Mouse (Mus musculus) lung, postnatal 14 days (tissue): ENCODE measurements at regions not wholly inside any gene's neighbourhood (a gene's known extent, or its start where the extent isn't known, plus 50 kb on each side); places are given as distances from the start of the nearest gene placed in this dataset.
"Not testable (repeated sequence)": the region's sequence is repeated elsewhere in the genome, so short reads cannot be mapped to it uniquely, and the experiment has no call there.

Experiments used
- DNase-seq: peaks from one replicate; pipeline ENCODE4 v3.0.0; 2021

- DNase-seq, result no peak
Measured at GRCm38 (mm10) chr3:40206326-40206725, 324.8 kb upstream of the Intu start.

DNA sequence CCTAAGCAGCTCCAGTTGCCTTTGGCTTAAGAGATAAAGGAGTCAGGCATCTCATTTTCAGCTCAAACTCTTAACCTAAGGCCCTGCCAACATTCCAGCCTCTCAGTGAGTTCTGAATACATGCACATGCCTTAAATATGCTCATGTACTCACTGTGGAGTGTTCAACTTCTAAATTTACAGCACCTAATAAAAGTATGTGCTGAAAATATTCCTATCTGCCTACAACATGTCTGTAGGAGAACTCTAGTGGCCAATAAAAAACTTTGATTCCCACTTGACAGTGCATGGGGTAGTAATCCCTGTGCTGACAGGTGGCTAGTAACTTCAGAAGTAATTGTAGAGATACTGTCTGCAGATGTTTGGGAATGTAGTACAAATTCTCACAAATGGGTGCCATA, 319.3 kb upstream of the Intu start:
- no peak for DNase-seq

DNA sequence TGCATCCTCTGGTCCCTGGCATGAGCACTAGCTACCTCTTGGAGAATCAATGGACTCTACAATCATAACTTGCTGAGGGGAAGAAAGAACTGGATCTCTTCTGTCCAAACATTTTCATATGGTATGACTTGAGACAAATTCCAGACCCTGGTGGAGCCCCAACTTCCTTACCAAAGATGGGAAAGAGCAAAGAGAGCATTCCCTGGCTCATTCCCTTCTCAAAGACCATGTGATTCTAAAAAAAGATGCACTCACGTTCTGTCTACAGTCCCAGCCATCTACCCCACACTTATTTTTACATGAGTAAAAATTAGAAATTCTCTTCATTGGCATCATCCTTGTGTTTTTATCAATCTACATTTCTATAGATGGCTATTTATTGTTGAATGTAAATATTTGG, 304.3 kb upstream of the Intu start:
- no peak for DNase-seq

DNA sequence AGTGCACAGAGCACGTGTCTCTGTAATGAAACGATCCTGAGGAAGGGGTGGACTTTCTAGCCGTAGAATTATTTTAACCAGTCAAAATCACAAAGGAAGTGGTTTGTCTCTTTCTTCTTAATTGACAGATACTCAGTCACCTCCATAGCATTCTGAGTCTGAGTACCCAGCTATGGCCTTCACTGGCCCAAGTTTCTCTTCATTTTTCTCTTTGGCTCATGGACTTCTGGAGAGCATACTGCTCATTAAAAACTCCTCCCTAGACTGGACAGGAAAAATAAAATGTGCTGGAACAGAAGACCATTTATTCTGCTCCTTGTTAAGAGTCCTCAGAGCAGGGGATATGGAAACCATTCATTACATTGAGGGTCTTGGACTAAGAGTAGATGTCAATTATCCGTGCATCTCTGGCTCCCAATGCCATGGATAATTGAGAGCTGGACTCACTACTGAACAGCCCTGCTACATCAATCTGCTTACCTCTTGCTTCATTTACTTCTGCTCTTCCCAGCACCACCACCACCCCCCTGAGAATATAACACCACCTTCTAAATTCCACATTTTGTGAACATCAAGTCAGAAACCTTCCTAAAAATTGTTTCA, 287.5 kb upstream of the Intu start:
- no peak for DNase-seq

- no peak for DNase-seq
Measured at GRCm38 (mm10) chr3:40254376-40254775, 276.7 kb upstream of the Intu start.

DNA sequence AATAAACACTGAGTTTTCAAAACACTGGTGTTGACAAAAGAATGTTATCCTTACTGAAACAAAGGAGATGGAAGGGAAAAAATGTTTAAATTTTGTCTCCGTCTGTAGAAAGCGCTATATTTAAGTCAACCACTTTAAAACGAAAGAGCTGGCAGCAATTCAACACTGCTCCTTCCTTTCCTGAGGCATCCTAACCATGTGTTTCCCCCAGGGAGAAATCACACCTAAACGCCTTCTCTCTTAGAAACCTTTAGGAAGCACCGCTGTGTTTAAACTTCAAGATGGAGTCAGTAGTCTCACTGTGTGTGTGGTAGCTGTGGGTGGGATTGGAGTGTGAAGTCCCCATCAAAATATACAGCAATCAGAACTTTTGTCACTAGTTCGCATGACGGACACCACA, 268.6 kb upstream of the Intu start:
- DNase-seq, result no peak

DNA sequence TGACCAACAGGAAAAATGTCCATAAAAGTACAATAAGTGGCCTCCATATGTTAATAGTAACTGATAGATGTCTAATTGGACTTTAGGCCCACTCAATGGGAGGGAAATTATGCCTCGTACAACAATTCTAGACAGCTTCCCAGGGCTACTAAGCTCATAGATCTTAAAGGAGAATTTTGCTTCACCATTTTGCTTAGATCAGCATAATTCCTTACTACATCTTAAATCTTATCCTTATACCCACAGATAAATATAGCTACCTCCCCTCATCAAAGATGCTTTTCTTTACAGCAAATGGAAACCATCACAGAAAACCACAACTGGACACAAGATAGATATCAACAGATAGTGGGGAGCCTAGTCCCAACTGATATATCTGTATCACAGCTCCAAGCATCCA, 263.6 kb upstream of the Intu start:
- DNase-seq, result no peak

DNA sequence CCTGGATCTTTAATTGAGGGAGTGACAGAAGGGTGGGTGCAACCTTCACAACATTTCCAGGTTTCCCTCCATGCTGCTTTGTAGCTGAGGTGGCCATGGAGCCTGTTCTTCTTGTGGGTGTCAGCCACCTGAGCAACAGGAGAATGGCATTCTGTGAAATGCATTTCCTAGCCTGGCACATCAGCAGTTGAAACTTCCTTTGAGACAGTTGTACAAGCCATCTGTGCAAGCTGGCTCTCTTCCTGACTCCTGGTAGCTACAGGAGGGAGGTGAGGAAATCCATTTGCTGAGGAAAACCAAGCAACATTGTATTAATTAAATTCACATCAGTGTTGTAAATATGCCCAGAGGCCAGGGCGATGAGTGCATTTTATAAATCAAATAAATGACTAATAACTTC, 248.2 kb upstream of the Intu start:
- no peak for DNase-seq

- no peak for DNase-seq
Measured at GRCm38 (mm10) chr3:40286959-40287710, 244.0 kb upstream of the Intu start.

DNA sequence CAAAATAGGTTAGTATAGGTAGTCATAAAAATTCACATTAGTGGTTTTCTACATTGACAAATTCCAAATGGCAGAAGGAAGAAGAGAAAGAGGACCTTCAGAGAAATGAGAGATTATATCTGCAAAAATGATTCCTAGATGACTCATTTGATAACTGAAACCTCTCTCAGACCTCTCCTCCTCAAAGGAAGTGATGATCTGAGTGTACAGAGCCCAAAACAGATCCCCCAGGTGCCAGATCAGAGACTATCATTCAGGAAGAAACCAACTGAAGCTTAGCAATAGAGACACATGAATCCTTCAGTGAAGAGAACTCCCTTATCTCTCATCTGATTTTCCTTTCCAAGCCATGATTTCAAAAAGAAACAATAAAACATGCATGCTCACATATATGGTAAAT, 234.0 kb upstream of the Intu start:
- DNase-seq, result no peak

DNA sequence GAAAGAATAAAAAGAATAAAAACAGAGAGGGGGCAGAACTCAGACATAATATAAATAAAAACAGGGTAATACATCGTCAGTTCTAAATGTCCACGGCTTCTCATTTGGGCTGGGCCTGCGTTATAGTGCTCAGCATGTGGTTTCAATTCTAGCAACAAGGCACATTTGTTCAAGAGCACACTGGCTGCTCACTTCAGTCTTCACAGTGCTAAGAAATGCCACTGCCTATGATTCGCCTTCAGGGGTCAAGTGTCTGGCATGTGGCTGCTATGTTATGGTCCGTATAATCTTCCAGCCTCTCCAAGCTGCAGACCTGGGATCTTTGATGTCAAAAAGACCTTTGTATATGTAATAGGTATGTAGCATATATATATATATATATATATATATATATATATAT, 210.8 kb upstream of the Intu start:
- no peak for DNase-seq

DNA sequence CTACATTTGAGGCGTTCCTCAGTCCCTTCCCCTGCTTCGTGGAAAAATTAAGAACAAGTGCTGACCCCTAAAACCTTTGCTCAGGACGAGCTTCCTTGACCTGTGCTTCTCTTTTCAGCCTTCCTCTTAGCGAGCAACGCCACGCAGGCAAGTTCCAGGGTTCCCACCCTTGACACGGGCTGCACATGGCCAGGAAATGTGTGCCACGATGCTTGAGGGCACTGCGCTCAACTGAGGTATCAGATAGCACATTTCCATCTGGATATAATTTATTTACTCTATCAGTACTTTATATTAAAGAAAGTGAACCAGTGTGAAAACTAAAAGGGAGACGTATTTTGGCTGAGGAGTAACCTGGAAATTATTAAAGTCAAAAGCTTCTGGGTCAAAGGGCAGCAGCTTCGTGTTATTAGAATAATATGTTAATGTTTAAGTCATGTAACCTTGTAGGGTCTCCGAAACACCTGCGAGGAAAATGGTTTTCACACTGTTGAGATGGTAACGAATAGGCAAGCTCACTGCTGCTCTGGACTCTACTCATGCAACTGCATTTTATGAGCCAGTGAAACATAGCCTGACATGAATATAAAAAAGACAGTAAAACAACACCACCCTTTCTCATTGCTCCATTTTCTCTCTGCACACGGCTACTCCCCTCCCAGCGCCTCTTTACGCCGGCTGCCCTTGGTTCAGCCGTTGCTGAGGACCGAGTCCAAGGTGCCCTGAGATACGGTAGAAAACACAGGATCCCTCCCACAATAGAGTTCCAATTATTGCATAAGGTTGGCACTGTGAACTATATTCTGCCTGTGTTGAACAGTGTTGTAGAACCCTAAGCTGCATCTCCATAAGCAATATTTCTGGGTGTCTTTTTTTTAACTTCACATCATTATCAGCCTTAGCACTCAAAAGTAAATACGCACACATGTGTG, 204.9 kb upstream of the Intu start:
- no peak for DNase-seq

DNA sequence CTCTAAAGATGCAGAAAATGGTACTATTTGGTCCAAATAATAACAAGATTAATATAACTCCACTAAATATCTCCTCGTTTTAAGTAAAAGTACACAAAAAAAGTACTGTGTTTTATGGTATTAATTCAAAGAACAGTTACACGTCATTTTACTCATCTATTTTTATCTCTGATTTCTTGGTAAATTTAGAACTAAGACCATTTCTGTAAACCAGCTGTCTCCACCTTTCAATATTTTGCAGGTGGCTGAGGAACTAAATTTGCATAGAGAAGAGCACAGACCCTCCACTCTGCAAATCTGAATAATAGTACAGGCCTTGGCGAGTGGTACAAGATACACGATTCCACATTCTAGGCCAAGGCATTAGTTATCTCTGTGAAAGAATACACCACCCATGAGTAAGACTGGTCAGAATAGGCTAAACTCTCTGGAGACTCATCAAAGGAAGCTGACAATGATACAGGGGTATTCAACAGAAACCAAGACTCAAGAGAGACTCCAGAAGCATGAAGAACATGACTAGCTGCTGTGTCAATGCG, 191.5 kb upstream of the Intu start:
- no peak for DNase-seq

GRCm38 (mm10) chr3:40355103-40355502, 176.0 kb upstream of the Intu start:
- no peak for DNase-seq

GRCm38 (mm10) chr3:40368421-40368820, 162.7 kb upstream of the Intu start:
- no peak for DNase-seq

DNA sequence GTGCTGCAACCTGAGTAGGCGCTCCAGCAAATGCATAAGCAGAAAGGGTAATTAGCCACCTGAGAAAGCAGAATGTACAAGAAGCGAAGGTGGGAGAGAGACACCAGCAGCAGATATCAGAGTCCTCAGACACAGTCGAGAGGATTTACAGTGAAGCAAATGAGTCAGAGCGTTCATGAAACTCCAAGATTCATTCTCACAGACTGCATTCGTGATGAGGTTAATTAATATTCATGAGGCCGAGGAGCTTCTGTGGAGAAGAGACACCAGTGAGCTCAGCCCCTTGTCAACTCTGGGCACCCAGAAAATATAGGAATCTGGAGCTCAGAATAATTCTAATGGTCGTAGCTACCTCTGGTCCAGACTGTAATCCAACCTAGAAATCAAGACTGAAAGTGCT, 159.7 kb upstream of the Intu start:
- no peak for DNase-seq

GRCm38 (mm10) chr3:40376220-40376619, 154.9 kb upstream of the Intu start:
- not testable (repeated sequence) for DNase-seq

DNA sequence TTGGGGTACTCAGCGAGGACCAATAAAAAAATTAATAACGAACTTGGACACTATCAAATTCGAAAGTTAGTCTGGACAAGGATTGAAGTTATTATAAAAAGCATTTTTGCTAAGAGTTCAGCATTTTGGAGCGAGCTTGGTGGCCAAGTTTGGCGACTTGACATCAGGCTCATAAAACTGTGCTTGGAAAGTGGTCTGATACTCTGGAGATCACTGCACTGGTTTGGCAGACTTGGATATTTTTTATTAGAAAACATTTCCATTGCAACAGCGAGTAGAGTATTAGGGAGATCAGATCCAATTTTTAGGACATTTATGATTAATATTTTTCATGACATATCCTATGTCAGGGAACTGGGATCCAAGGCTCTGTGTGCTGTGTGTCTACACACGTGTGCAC, 153.7 kb upstream of the Intu start:
- no peak for DNase-seq

DNA sequence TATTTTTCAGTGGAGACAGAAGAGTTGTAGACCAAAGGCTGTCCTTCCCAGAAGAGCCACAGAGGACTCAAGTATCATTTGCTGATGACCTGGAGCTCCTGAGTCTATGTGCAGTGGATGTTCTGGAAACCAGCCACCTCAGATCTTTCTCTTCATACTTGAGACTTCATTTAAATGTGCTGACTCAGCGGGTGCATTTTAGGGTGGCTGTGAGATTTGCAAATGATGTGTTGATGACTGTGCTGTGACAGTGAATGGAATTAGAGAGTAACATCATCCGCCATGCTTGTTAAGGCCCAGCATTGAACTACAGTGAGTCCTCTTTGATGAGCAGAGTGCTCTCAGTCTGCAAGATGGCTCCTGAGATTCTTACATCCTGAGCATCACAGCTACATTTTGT, 152.0 kb upstream of the Intu start:
- DNase-seq, result no peak

DNA sequence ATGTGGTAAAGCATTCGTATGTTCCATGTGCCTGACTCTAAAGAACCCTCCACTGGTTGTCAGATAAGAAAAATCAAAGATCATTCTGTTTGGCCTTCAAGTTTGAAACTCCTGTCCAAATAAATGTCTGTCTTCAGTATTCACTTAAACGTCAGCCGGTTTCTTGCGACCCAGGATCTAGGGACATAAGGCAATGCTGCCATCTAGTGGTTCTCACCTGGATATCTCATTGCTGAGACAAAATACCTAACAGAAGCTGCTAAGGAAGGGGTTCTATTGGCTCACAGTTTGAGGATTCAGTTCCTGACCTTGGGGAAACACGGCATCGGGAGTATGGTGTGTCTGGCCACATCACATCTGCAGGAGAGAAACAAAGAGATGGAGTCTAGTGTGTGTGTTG, 139.5 kb upstream of the Intu start:
- peak; percentile 60 for DNase-seq

DNA sequence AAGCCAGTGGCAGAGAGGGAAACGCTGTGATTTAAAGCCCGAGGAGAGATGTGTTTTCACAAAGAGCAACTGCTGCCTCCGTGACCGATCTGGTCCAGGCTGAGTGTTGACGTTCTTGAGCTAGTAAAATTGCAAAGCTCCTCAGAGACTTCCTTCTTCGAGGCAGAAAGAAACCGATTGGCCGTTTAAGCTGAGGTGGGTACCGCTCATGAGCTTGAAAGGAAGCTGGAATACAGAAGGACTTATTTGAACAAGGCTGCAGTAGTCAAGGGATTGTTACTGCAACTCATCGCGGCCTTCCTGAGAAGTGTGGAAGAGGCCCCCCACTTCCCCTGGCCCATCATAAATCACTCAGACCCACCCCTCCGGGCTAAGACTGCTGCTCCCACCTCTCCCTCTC, 132.9 kb upstream of the Intu start:
- DNase-seq, result no peak

DNA sequence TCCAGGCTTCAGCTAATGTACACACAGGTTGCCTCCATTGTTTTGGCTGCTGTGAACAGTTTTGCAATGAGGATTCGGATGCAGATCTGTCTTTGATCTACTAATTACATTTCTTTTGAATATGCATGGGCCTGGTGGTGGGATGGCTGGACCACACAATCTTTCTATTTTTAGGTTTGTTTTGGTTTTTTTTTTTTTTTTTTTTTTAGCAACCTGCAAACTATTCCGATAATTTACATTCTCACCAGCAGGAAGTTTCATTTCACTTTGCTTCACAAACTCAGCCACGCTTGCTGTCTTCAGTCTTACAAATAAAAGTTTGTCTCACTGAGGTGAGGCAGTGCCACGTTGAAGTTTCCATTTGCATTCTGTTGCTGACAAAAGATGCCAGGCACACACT, 127.7 kb upstream of the Intu start:
- no peak for DNase-seq

DNA sequence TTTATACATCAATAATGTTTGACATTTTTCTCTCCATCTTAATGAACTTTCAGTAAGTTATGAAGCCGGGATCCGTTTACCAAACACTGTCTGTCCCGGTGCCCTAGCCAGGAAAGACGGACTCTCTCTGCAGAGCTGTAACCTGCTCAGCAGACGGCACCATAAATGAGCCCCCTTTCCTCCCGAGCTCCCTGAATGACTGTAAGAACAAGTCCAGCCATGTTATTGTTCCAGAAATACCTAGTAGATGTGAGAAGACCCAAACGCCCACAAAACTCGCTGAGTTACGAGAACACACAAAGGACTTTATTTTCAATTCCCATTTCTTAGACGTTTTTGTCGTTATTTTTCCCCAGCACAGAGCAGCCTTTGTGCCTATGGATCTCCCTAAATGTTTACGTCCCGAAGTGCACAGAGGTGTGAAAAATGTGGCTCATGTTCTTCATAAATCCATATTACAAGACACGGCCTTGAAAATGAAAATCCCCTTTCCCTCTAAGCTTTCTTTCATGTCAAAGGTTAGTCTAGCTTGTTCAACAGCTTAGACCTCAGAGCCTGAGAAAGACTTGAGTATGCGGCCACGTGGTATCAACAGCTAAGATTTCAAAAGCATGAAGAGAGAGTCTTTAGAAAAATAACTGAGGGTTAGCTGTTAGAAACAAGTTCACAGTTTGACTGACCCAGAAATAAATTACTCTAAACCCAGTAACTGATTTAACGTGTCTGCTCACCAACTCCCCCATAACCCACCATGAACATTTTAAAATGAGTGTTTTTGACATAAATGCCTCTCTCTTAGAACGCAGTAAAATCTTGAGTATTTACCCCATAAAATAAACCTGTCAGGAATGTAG, 125.8 kb upstream of the Intu start:
- no peak for DNase-seq
